Mouse (Mus musculus): ENCODE data around the gene Wdr78.

The Wdr78 gene

DNA sequence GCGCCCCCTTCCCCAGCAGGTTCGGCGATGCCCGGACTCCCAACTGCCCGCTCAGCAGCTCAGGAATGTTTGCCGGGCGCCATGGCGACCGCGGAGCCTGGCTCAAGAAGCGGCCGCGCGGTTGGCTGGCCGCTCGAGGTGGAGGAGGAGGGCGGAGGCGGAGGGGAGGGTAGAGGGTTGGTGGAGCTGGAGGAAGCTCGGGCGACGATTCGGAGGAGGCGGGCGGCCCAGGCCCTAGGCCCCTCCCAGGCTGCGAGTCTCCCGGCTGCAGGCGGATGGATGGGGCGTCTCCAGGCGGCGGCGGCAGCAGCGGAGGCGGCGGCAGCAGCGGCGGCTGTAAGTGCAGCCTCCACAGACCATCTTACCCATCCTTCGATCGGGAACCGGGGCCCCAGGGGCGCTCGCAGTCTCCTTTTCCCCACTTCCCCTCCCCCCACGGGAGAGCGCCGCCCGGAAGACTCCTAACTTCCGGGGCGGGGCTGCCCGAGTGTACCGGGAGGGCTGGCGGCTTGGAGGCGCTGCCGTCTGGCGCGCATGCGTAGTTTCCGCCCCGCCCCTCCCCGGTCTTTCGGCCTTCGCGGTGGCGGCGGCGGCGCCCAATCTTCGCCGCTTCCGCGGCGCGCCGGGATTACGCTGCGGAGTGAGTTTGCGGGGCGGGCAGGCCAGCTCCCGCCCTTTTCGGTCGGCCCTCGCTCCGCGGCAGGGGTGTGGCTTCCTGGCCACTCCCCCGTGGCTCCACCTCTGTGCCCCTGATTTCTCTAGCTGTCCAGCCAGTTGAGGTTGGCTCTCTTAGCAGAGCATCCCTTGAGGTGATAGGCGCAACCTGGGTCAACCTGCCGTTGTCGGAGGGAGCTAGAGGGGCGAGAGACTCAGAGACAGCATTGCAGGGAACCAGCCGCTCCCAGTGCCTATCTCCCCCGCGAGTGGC is at the start of gene Wdr78, which contains the start of gene Mier1:
Gene Wdr78, minus strand, starts transcription at position 372 of the 928 bp plus-strand sequence.
Gene Mier1, plus strand, starts transcription at position 207 of the 928 bp plus-strand sequence.
- peak; percentile 94 to 97 for DNase-seq (ENCODE audit: low spot score in 2 of 2)

- peak in 1 of 2 experiments; percentile 51 for DNase-seq (ENCODE audit: low spot score in 2 of 2)
These were observed 44.4 kb upstream of the Wdr78 start for GRCm38 (mm10) chr4:103158781-103159180.

DNA sequence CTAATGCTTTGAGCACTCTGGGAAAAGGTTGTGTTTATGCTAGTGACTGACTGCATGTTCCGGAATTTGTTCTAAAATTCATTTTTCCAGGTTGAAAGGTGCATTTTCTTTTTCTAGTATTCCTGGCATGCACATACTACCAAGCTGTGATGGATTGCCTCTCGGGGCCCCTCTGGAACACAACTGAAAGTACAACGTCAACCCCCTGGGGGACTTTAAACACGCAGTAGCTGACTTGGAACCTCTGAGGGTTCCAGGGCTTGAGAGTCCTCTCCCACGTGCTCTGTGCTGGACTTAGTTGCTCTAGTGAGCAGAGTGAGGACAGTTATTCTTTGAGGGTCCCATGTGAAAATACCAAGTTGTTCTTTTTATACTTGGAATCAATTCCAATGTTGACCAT is 37.6 kb upstream of the Wdr78 start:
- DNase-seq (ENCODE audit: low spot score in 2 of 2): peak in 1 of 2 experiments; percentile 44

DNA sequence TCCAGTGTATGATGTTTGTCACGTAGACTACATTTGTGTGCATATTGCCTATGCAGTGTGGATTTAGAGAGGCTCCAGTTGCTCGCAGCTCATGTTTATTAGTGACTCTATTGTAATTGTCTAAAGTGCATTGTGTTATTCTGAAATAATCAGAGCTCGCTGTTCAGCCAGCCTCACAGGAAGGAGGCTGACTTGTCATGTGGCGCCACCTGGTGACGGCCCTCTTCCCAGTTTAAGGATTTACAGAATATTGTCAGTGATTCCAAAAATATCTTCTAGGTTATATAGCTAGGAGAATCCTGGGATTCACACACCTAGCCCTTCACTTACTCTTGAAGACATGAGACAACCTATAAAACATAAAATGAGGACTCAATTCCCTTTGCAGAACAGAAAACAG is 32.0 kb upstream of the Wdr78 start:
- peak; percentile 64 to 87 for DNase-seq (ENCODE audit: low spot score in 2 of 2)

DNA sequence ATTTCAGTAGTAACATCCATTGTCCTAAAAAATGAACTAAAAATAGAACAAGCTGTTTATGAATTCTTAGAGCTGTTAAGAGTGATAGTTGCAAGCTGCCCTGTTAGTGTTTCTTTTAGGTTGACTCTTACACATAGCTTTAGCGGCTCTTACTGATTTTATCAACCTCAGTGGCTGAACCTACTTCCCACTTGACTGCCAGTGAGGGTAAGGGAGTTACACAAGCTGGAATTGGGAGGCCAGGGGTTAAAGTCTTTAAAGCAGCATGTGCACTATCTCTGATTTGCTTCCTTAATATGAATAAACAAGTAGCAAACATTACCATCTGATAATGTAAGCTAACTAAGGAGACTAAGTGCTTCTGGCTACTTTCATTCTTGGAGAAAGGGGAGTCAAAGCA is 22.6 kb upstream of the Wdr78 start:
- no peak for DNase-seq (ENCODE audit: low spot score in 2 of 2)

DNA sequence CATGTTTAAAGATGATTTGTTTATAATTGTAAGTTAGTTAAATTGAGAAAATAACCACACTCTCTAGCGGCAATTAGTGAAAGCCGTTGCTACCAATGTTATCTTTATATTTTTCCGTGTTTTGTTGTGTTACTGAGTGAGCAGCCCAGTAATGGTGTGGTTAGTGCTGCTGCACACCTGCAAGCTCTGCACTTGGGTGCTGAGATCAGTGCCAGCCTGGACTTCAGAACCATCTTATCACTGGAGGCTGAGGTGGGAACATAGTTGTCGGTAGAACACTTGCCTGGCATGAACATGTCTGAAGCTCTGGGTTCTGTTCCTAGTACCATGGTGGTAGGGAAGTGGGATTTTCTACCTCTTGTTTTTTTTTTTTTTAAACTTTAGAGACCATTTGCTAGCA is 12.2 kb upstream of the Wdr78 start:
- no peak for DNase-seq (ENCODE audit: low spot score in 2 of 2)

DNA sequence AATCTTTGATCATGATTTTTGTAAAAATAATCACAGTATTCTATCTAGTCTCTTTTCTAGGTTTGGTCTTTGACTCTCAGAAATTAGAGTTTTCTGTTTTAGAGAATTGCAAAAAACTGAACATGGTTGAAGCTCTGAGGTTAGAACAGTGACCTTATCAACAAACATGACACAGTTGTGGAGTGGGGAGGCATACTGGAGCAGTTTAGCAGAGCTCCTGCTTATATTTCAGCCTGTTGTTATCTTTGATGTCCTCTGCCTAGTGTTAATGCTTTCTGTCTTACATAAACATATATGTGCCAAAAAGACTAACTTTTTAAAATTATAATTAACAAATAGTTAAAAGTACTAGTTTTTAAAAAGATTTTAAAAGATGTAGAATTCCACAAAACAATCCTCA is 9.3 kb upstream of the Wdr78 start:
- DNase-seq (ENCODE audit: low spot score in 2 of 2): no peak

GRCm38 (mm10) chr4:103123086-103123485 is 8.7 kb upstream of the Wdr78 start:
- DNase-seq (ENCODE audit: low spot score in 2 of 2): no peak

- DNase-seq (ENCODE audit: low spot score in 2 of 2): no peak
These were observed 6.6 kb upstream of the Wdr78 start for GRCm38 (mm10) chr4:103120874-103121389.

DNA sequence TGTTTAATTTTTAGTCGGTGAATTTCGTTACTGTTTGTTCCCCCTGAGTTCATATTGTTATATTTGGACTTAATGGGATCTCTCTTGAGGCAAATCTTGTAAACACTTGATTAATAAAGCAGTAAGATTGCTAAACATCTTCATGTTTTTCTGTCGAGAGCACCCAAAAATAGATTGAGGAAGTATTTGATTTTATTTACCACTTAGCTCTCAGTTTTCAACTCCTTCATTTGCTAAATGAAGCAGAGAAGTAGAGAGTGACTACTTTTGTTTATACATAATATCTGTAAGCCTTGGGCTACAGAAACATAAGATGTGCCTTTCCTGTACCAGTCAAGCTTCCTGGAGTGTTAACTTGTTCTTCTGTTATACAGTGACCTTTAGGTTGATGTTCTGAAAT is 6.0 kb upstream of the Wdr78 start:
- DNase-seq (ENCODE audit: low spot score in 2 of 2): no peak

DNA sequence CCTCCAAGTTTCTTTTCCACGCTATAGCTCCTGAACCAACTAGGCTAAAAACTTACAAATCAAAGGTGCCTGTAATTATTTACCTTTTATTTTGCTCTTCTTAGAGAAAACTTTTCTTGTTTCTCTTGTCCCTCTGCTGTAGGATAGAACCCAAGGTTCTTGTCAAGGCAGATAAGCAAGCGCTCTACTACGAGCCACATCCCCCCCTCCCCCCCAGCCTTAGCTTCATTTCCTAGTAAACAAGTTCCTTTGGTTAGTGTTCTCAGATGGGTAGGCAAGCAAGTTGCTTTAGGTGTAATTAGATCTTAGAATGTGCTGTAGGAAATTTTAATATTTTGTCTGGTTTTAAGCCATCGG is 5.7 kb upstream of the Wdr78 start:
- DNase-seq (ENCODE audit: low spot score in 2 of 2): no peak

GRCm38 (mm10) chr4:103119229-103120027 is 5.1 kb upstream of the Wdr78 start:
- DNase-seq (ENCODE audit: low spot score in 2 of 2): peak; percentile 85 to 93

DNA sequence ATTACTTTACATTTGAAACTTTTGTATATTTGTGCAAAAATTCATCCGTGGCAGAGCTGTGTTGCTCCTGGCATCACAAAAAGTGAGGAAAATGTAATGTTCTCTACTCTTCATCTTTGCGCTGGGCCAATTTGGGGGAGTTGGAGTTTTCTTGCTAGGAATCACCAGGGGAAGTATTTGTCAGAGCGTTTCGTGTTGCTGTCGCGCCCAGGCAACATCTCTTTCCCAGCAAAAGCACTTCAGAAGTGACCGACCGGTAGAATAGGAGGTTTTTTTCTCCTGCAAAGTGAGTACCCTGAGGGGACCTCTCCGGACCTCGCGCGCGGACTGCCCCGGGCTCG is 4.5 kb upstream of the Wdr78 start:
- DNase-seq (ENCODE audit: low spot score in 2 of 2): no peak

DNA sequence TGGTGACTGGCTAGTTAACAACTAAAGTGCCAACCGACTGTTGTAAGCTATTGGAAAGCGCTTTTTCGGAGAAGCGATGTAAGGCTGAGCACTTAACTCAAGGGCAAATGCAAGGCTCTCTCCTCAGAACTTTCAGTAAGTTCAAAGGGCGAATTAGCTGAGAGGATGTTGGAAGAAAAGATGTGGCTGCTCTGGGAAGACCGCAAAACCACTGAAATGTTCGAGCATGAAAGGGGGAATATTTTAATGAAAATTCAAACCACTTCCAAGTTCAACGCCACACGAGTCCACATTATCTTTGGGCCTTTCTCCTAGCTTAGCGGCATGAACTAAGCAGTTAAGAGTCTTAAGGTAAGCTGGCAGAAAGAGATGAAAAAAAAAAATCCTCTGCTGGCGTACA is 953 bp downstream of the Wdr78 start:
- no peak for DNase-seq (ENCODE audit: low spot score in 2 of 2)

DNA sequence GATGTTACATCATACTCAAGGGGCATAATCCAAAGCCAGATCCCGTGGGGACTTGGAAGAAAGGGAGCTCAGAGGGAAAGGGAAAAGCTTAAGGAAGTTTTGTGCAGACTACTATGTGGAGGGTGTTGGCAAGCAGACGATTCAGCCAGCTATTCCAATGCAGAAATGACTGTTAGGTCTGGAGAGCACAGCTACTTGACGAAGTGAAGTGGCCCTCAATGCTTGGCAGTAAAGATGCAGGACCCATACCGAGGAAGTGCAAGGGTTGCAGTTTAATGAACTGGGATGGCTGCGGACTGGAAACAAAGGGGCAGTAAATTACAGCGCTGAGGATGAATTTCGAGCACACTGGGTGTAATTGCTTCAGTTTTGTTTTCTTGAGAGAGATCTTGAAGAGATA is 1.7 kb downstream of the Wdr78 start:
- no peak for DNase-seq (ENCODE audit: low spot score in 2 of 2)

GRCm38 (mm10) chr4:103098532-103098931 is 15.8 kb downstream of the Wdr78 start:
- no peak for DNase-seq (ENCODE audit: low spot score in 2 of 2)

DNA sequence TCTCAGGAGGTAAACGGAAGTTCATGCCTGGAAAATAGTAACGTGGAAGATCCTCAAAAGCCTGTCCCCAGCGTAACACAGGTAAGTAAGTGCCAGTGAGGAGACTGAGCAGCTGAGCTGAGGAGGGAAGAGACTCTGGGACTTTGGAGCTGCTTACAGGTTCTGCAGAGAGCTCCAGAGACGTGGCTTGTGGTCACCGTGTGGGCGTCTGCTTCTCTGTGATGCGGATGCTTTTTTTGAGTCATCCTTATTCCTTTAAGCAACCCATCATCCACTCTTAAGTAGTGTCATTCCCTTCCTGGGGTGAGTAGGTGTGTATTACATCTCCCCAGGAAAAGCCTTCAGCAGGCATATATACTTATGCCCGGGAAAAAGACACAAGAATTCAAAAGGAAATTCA is 18.4 kb downstream of the Wdr78 start:
- no peak for DNase-seq (ENCODE audit: low spot score in 2 of 2)

GRCm38 (mm10) chr4:103085237-103085636 is 29.1 kb downstream of the Wdr78 start:
- DNase-seq (ENCODE audit: low spot score in 2 of 2): no peak

DNA sequence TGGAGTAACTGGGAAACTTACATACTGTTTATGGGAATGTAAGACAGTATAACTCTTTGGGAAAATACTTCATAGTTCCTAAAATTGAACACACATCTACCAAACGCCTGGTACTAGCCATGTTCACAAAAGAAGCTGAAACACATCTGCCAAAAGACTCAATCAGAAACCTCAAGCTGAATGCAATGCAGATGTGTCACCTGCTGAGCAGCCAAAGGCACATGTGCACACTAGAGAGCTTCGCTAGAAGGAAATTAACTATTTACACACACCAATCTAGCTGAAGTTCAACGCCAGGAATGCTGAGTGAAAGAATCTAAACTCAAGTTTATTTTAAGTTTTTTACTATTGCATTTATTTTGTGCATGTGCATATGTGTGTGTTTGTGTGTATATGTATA is 43.7 kb downstream of the Wdr78 start:
- no peak for DNase-seq (ENCODE audit: low spot score in 2 of 2)

DNA sequence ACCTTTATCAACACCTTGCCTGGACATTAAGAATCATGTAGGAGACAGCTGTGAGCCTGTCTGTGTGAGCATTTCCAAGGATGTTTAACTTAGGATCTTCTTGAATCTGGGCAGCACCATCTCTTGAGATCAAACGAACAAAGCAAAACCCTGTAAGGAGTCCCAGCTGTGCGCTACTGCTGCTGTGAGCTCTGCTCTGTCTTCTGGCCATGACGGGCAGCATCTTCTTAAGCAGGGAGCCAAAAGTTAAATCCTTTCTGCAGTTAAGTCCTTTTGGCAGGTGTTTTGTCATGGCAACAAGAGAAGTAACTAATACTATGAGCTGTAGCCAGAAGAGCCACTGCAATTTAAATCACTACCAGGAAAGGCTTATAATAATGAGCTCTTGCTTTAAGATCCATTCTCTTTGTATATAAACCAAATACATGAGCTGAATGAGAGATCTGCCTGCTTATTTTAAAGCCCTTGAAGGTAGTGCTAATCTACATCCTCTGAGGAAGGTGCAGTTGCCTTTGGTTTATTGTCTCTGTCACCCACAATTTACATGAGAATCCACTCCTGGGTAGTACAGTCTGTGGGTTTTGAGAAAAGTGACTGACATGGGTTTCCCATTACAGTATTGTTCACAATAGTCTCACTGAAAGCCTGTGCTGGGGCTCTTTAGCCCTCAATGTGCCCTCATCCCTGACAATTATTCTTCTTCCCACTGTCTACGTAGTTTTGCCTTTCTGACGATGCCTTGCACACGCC is 46.3 kb downstream of the Wdr78 start:
- no peak for DNase-seq (ENCODE audit: low spot score in 2 of 2)

GRCm38 (mm10) chr4:103064976-103065375 is 49.4 kb downstream of the Wdr78 start:
- DNase-seq (ENCODE audit: low spot score in 2 of 2): no peak

GRCm38 (mm10) chr4:103064421-103064820 is 49.9 kb downstream of the Wdr78 start:
- no peak for DNase-seq (ENCODE audit: low spot score in 2 of 2)
